Mouse (Mus musculus) small intestine, adult 2 months (tissue): Measurements from ENCODE around the gene Fbxo9.

ENCODE experiments used
- CTCF ChIP-seq: fragments of 200-500 bp; IDR thresholded peaks from 2 replicates; pipeline ENCODE4 v1.5.1; 2012; ENCODE audit warnings: low read depth, mild to moderate bottlenecking, control low read depth, inconsistent platforms, low read length, moderate library complexity, mixed read lengths; ENCODE audit not compliant: insufficient replicate concordance, insufficient read length; ENCODE audit errors: extremely low read depth
- POLR2A ChIP-seq: fragments of 200-500 bp; IDR thresholded peaks from 2 replicates; pipeline ENCODE4 v1.6.1; 2012; ENCODE audit warnings: low read depth, mild to moderate bottlenecking, control low read depth, inconsistent platforms, low read length, moderate library complexity

DNA sequence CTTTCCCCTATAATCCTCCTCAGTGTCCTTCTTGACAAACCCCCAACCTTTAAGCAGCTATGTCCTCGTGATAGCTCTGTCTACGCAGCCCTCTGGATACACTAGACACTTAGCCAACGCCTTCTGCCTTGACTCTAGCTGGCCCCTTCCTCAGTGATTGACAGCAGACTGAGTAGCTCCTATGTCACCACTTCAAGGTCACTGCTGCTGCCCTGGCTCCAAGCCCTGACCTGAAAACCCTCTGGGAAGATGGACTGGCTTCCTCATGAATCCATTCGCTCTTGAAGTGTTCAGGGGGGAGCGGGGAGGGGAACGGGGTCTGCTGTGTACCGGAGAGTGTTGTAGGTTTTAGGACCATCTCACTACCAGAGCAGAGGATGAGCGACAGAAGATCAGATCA is 73.0 kb downstream of the Fbxo9 start:
- TF ChIP-seq CTCF (no peak), POLR2A (no peak)
